Mouse (Mus musculus) brain, adult 10 weeks (tissue): Measurements from ENCODE around the gene Ahcyl1. TPM values are rescaled to one million over a fixed set of nuclear protein-coding genes. Genes with fewer than 3 reads are reported as not detected.

ENCODE experiments used
- polyA plus RNA-seq: library from polyadenylated mRNA; stranded (reverse); fragments of 350-450 nt; fragmentation: Illumina TruSeq; extraction: RNeasy Lipid Tissue Mini Kit (QIAGEN cat#74804); gene quantifications from one replicate; pipeline ENCODE4 v1.2.3, GENCODE M21; 2015; ENCODE audit warnings: low read depth, low replicate concordance

Ahcyl1 gene
- 308 TPM for polyA plus RNA-seq

DNA sequence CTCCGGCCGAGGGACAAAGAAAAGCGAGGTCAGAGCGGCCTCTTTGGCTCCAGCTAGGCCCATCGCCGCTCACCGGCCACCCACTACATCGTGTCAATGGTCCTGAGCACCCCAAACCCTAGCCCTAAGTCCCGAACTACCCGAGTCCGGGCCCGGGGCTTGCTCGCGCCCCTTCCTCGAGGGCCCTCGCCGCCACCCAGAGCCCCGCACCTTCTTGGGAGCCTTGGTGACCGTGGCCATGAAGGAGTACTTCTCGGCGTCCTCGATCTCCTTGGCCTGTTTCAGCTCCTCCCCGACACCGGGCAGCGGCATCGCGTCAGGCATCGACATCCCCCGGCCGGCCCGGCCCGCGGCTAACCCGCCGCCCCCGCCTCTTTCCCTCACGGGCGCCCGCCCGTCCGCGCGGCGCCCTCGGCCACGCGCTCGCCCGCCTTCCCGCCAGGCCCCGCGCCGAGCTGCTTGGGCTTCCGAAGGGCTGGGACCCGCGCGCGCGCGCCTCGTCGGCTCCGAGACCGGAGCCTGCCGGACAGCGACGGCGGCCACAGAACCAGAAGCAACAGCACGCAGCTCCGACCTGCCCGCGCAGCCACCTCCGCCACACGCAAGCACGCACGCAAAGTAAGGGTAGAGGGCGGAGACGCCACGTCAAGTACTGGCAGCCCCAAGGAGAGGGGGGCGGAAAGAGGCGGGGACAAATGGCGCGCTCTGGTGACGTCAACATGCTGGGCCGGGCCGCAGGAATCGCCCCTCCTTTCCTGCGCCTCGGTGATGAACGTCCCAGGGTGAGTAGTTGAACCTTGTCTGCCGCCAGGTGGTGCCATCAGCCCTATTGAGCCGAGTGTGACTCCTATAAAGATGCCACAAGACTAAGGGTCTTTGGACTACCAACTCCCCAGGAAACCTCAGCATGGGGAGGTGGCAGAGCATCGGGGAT is at the start of gene Ahcyl1:
TSS of gene Ahcyl1 (minus strand) at position 613 of the 934 bp plus-strand sequence.

DNA sequence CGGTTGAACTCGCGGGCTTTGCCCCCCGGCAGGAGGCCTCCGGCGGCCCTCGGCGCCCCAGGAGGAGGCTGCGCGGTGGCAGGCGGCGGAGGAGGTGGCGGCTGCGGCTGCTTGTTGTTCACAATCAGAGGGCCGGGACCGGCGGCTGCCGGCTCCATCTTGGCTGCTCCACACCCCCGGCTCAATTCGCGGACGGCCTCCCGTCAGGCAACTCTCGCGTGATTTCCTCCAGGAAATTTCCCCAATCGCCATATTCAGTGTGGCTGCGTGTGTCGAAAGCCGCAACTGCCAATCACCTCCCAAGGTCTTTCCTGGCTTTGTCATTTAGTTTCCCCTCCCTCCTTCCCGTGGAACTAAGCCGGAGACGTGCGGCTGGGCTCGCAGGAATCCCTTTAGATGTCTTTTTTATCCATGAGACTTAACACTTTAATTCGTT is 64.8 kb downstream of the Ahcyl1 start, which contains the start of gene Strip1:
TSS of gene Strip1 (minus strand) at position 172 of the 436 bp plus-strand sequence.

DNA sequence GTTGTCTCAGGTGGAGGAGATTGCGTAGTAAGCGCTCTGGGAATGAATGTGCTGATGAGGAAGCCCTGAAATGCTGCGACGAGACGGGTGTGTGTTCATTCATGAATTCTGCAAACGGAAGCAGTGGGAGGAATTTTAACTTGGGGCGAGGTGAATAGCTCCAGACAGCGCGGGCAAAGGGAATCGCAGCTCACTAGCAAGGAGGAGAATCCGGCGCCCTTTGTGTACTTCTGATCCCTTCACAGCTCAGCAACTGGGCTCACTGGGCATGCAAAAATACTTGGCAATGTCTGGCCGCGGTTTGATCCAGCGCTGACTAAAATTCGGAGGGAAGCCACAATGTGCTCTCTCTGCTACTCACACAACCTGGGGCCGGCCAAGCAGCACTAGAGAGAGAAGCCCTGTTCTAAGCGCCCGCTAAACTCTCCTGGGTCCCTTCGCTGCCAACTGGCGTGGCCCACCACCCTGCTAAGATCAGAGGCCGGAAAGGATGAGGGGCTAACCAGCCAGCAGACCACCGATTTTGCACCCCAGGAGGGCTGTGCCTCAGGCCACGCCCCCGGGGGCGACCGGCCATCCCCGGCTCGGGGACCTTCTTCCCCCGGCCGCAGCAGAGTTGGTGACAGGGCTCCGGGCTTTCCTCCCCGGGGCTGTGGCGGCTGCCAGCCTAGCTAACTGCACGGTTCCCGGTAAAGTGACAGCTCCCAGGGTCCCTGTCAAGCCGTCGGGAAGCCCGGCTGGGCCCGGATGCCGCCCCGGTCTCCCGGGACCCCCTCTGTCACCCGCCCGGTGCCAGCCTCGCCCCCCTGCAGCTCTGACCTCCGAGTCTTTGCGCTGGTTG is 65.5 kb downstream of the Ahcyl1 start, which contains the start of gene Gm10961:
TSS of gene Gm10961 (plus strand) at position 641 of the 841 bp plus-strand sequence.

Other genes with a start within 250 kb of the Ahcyl1 start
- gene Kcnc4, start 237.0 kb downstream of the Ahcyl1 start, polyA plus RNA-seq, result 41.0 TPM
- 223 TPM for gene Slc6a17, start 178.5 kb downstream of the Ahcyl1 start, polyA plus RNA-seq
- not detected for gene Ubl4b, start 141.5 kb downstream of the Ahcyl1 start, polyA plus RNA-seq
- gene Alx3, start 101.5 kb downstream of the Ahcyl1 start, polyA plus RNA-seq, result 0.68 TPM
- gene Gm10961, start 65.2 kb downstream of the Ahcyl1 start, polyA plus RNA-seq, result not detected
- 61.0 TPM for gene Strip1, start 64.9 kb downstream of the Ahcyl1 start, polyA plus RNA-seq
- gene Csf1, start 63.9 kb upstream of the Ahcyl1 start, polyA plus RNA-seq, result 12.9 TPM
- not detected for gene Eps8l3, start 180.7 kb upstream of the Ahcyl1 start, polyA plus RNA-seq
- 496 TPM for gene Gstm5, start 199.3 kb upstream of the Ahcyl1 start, polyA plus RNA-seq
- 39.0 TPM for gene Gstm7, start 235.3 kb upstream of the Ahcyl1 start, polyA plus RNA-seq
- 13.1 TPM for gene Gstm6, start 247.2 kb upstream of the Ahcyl1 start, polyA plus RNA-seq